Mouse (Mus musculus) heart, postnatal 0 days (tissue): ENCODE data around the gene Ntng1. TPM values are rescaled to one million over a fixed set of nuclear protein-coding genes. Genes with fewer than 3 reads are reported as not detected.

ENCODE experiments used
- ATAC-seq: fragments of 200-750 bp; cut with Nextera tagmentation; 2 replicates; pipeline ENCODE4 v1.8.0; 2017; ENCODE audit warnings: low read depth, moderate number of reproducible peaks, moderate library complexity; ENCODE audit not compliant: insufficient read depth
- DNase-seq: peaks from one replicate; pipeline ENCODE4 v3.0.0-alpha.2; 2016; ENCODE audit warnings: low spot score
- H3K27ac ChIP-seq: fragments of 300-500 bp; sonication (generic); 2 replicates; pipeline ENCODE4 v1.5.1; 2014; ENCODE audit warnings: low read depth, mild to moderate bottlenecking
- H3K27me3 ChIP-seq: fragments of 300-500 bp; sonication (generic); 2 replicates; pipeline ENCODE4 v1.6.1; 2014; ENCODE audit warnings: low read length, mixed read lengths; ENCODE audit not compliant: control insufficient read depth, insufficient read depth
- H3K36me3 ChIP-seq: fragments of 300-500 bp; sonication (generic); replicated peaks from 2 replicates; pipeline ENCODE4 v1.6.1; 2014; ENCODE audit warnings: low read length, mixed read lengths; ENCODE audit not compliant: control insufficient read depth, insufficient read depth
- H3K4me1 ChIP-seq: fragments of 300-500 bp; sonication (generic); 2 replicates; pipeline ENCODE4 v1.6.1; 2014; ENCODE audit warnings: antibody characterized with exemption; ENCODE audit not compliant: control insufficient read depth, insufficient read depth
- H3K4me2 ChIP-seq: fragments of 300-500 bp; sonication (generic); 2 replicates; pipeline ENCODE4 v1.6.1; 2014; ENCODE audit warnings: low read depth, mild to moderate bottlenecking, low read length, moderate library complexity
- H3K4me3 ChIP-seq: fragments of 300-500 bp; sonication (generic); 2 replicates; pipeline ENCODE4 v1.5.1; 2014; ENCODE audit warnings: low read depth, low read length
- H3K9ac ChIP-seq: fragments of 300-500 bp; sonication (generic); replicated peaks from 2 replicates; pipeline ENCODE4 v1.6.1; 2014; ENCODE audit warnings: low read depth, low read length, mixed read lengths
- H3K9me3 ChIP-seq: fragments of 300-500 bp; sonication (generic); replicated peaks from 2 replicates; pipeline ENCODE4 v1.6.1; 2016; ENCODE audit warnings: low read length; ENCODE audit not compliant: control insufficient read depth
- CTCF ChIP-seq: IDR thresholded peaks from 2 replicates; pipeline ENCODE4 v1.5.1; 2016; ENCODE audit warnings: antibody characterized with exemption, control low read depth, low read depth
- EP300 ChIP-seq: IDR thresholded peaks from 2 replicates; pipeline ENCODE4 v1.6.1; 2016; ENCODE audit warnings: antibody characterized with exemption, low read depth
- WGBS: fragments of 180-500 bp; shearing (Covaris S2); extraction: QIAGEN DNeasy Blood & Tissue Kit; methylation state at CpG from one replicate; pipeline ENCODE4 v1.1.7; 2014; 5-methylcytosine and 5-hydroxymethylcytosine counted together
- polyA plus RNA-seq: library from polyadenylated mRNA; unstranded; fragments of >200 nt; fragmentation: Nextera tagmentation; extraction: Ambion mirVana; gene quantifications from 2 replicates; pipeline ENCODE4 v1.2.1, GENCODE M21; 2015
- total RNA-seq: library from RNA; depleted of rRNA; stranded (reverse); fragments of >200 nt; gene quantifications from 2 replicates; pipeline ENCODE4 v1.2.3, GENCODE M21; 2014; ENCODE audit warnings: low replicate concordance; rRNA removed

The Ntng1 gene
- 0.35 and 0.65 TPM in 2 replicates for total RNA-seq
- 0.05 and 0.12 TPM in 2 replicates for polyA plus RNA-seq

DNA sequence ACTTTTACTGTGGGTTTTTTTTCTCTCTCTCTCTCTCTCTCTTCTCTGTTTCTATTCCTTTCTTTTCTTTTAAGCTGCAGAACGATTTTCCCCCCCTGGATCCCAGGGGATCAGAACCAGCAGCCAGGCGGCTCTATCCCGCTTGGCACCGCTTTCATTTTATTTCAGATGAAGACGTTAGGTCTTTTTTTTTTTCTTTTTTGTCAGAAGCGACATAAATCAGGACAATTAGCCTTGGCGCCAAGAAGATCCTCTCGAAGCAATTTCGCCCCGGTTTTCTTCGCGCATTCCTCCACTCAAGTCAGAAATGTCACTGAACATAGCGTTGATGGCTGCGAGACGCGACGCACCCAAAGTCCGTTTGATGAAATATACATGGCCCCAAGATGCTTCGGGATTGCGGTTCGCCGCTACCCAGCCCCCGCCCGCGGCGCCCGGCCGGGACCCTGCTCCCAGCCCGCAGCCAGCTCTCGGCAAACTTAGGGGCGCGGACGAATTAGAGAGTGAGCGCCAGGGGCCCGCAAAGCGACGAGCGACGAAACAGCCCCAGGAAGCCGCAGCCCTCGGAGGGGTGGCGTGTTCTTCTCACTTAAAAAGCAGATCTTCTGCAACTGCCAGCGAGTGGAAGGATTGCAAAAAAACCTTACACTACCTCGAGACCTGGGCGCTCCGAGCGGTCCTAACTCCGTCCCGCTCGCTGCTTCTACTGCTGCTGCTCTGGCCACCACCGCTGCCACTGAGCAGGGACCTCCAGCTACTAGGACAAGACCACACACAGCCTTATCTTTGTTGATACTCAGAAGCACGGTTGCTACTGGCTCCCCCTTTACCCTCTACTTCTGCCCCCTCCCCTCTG lies at the start of gene Ntng1:
Gene Ntng1, minus strand, starts transcription at position 806 of the 856 bp plus-strand sequence.
- ATAC-seq: peak; percentile 57; the same call in 1 of the 2 replicates
- peaks cover 34% of the 10 kb centered on the region for H3K27me3 ChIP-seq
- H3K36me3 ChIP-seq: no peaks in the 10 kb centered on the region
- peak within 1 kb of the TSS; percentile 100 for H3K4me2 ChIP-seq
- H3K9me3 ChIP-seq: no peaks in the 10 kb centered on the region
- H3K9ac ChIP-seq: peak within 1 kb of the TSS; percentile 25; the same call in 1 of the 2 replicates
- peak within 1 kb of the TSS; percentile 69 for H3K4me3 ChIP-seq
- DNase-seq: no peak
- TF ChIP-seq CTCF: no peak
- no peak for TF ChIP-seq EP300
- WGBS: under 1% methylated on average over 52 of the region's 52 CpGs
- H3K27ac ChIP-seq: no peak within 1 kb of the TSS
- peaks cover 10% of the 10 kb centered on the region; the same call in 1 of the 2 replicates for H3K4me1 ChIP-seq

DNA sequence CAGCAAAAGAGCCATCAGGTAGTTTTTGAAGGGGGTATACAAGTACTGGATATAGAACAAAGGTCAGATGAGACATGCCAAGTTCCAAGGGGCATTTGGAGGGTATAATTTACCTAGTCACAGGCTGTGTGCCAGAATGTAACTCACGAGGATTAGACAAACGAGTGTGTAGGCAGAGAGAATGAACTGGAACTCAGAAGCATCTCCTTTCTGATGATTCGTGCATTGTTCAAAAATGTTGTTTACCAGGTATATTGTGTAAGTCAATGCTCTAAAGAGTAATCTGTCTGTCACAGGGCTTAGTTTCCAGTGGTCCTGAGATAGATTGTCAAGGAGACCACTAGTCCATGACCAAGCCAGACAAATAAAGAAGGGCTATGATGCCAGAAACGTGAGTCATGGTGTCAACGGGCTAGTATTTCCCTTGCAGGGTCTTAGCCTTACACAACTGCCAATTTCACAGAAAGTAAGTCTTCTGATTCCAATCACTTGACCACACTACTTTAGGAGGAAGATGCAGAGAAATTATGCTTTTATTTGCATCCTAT lies 43.7 kb upstream of the Ntng1 start:
- Histone ChIP-seq H3K9ac (no peak overlapping the region), H3K27me3 (no peaks in the 10 kb centered on the region), H3K9me3 (no peaks in the 10 kb centered on the region), H3K4me3 (no peak overlapping the region), H3K4me1 (no peaks in the 10 kb centered on the region), H3K27ac (no peak overlapping the region), H3K36me3 (no peaks in the 10 kb centered on the region), H3K4me2 (no peak overlapping the region)
- ATAC-seq (no peak), DNase-seq (no peak)
- TF ChIP-seq CTCF (no peak), EP300 (no peak)
- WGBS: 79% methylated on average over 5 of the region's 5 CpGs

DNA sequence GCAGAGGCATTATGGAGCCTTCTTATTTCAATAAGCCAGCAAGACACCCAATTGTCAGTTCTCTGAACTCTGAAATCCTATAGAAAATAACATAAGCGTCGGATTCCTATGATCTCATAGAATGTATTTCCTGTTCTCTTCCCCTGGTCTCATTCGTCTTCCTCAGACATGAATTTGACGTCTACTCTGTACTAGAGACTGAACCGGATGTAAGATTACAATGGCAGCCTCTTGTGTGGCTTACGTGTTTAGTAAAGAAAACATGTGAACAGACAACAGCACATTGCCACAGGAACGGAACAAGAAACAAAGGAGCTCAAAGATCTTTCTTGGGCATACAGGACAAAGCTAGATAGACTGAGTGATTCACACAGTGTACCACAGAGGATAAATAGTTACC lies 5.3 kb upstream of the Ntng1 start:
- peaks cover 12% of the 10 kb centered on the region for H3K27me3 ChIP-seq
- no peak for DNase-seq
- no peak for TF ChIP-seq CTCF
- TF ChIP-seq EP300: no peak
- H3K36me3 ChIP-seq: no peaks in the 10 kb centered on the region
- no peak overlapping the region for H3K4me2 ChIP-seq
- H3K27ac ChIP-seq: no peak overlapping the region
- H3K9ac ChIP-seq: no peak overlapping the region
- no peaks in the 10 kb centered on the region for H3K9me3 ChIP-seq
- H3K4me3 ChIP-seq: no peak overlapping the region
- H3K4me1 ChIP-seq: no peaks in the 10 kb centered on the region
- WGBS: 58% methylated on average over 7 of the region's 7 CpGs
- no peak for ATAC-seq

DNA sequence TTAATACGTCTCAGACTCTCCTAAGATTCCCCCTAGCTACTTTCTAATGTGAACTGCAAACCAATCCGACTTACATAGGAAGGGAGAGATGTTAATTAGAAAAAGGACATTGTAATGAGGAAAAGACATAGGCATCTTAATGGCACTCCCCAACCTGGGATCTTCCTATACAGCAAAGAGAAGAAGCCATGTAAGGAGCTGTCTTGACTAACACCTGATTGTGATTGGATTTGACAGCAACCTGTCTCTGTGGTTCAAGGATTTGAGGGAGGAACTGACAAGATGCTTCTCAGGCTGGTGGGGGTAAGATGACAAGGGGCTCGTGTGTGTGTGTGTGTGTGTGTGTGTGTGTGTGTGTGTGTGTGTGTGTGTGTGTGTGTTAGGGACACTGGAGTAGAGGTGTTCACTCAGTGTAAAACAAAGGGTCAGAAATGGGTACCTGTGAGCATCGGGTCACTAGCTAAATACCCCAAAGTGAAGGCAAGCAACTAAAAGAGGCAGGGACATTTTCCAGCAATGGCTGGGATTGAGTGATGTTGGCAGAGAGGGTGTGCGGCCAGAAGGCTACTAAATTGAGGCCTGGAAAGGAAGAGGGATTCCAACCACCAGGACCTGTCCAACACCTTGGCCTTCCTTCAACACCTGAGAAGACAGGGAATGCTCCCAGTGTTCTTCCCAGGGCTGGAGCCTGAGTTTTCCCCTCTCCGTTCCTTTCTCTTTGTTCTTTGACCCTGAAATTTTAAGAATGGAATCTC lies 667 bp upstream of the Ntng1 start:
- Histone ChIP-seq H3K27ac (no peak overlapping the region), H3K27me3 (peaks cover 34% of the 10 kb centered on the region), H3K4me3 (no peak overlapping the region), H3K9me3 (no peaks in the 10 kb centered on the region), H3K36me3 (no peaks in the 10 kb centered on the region), H3K4me1 (peaks cover 10% of the 10 kb centered on the region; the same call in 1 of the 2 replicates), H3K4me2 (no peak overlapping the region), H3K9ac (no peak overlapping the region)
- DNase-seq: no peak
- no peak for ATAC-seq
- no peak for TF ChIP-seq CTCF
- 41% methylated on average over 6 of the region's 6 CpGs for WGBS
